ENCODE assay signal across 11 mouse cellular contexts in genomic region chr16:13487659-13488058, GRCm38 (mm10).
"Had no signal": no experiment of that assay in that cellular context is flagged by ENCODE, and none has a peak within 500 bp of the region (broad histone marks: within the 10 kb centered on the region; RNA-seq: fewer than 3 reads in every experiment).

No protein-coding gene starts in this region.

- H3K27ac ChIP-seq: left cerebral cortex, adult 2 months; liver, embryonic 14.5 days had no signal

- H3K4me3 ChIP-seq: left cerebral cortex, adult 2 months had no signal

- ATAC-seq: intestine, postnatal 0 days had no signal

- H3K9ac ChIP-seq: liver, embryonic 14.5 days had no signal

- DNase-seq: kidney, postnatal 10 days; kidney, postnatal 4 days; lung, adult 18-20 months; midbrain, embryonic 14.5 days; right cerebral cortex, postnatal 4 days; spleen, adult 18-20 months; thymus, adult 18-20 months; thymus, postnatal 14 days had no signal
